ENCODE assay signal across 7 mouse cellular contexts in the genomic region with DNA sequence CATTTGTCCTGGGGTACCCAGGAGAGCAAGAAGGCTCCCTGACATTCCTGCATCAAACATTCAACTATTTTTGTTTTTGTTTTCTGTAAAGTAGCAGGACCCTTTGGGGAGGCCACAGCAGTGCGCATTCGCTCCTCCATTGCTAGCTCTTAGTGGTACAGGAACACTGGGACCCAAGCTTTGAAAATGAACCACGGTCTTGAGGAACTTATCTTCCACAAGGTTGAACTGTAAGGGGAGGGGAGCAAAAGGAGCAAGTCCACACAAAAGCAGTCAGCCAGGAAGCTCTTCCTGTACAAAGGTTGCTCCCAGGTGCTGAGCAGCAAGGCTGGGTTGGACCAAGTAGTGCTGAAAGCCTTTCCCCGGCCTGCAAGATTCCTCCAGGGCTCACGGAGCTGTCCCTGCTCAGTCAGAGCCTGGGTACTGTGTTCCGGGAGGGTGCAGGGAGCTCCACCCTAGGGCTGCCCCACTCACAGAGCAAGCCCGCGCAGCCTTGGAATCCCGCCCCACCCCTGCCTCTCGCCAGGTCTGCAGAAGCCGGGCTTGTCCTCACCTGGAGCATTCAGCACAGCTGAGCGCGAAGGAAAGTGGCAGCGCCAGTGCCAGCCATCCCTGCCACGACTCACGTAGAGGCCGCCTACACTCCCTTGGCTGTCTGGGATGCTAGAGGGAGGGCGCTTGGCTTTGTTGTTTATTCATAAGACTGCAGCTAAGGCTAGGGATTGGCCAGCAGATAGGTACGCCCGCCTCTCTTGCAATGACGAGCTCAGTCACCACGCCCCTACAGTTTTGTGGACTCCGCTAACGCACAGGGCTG. TPM values are rescaled to one million over a fixed set of nuclear protein-coding genes. Genes with fewer than 3 reads are reported as not detected.
DNase-seq lines count a peak whose midpoint lies in the region; ATAC-seq and TF ChIP-seq lines count a peak whose summit lies in the region.

TSS of gene Armh4 (minus strand) at position 669 of the 817 bp plus-strand sequence.

- H3K79me2 ChIP-seq in liver, adult 2 months (ENCODE audit: control insufficient read depth, insufficient read depth, low read length): no peaks in the 10 kb centered on the region

- H3K36me3 ChIP-seq in forebrain, embryonic 14.5 days (ENCODE audit: control insufficient read depth, insufficient read depth, low read length): no peaks in the 10 kb centered on the region
- no peaks in the 10 kb centered on the region for H3K36me3 ChIP-seq in heart, postnatal 0 days (replicated peaks; ENCODE audit: control insufficient read depth, insufficient read depth, low read length)
- H3K36me3 ChIP-seq in liver, adult 2 months (ENCODE audit: control insufficient read depth, insufficient read depth, low read length): no peaks in the 10 kb centered on the region

- TF ChIP-seq POLR2A in liver, adult 2 months (IDR thresholded peaks at IDR 0.05; ENCODE audit: extremely low read depth, insufficient read depth, low read length): no peak

- H3K4me3 ChIP-seq in forebrain, embryonic 14.5 days (ENCODE audit: low read depth, low read length): peak within 1 kb of the TSS; percentile 52
- H3K4me3 ChIP-seq in heart, postnatal 0 days (ENCODE audit: low read depth, low read length): peak within 1 kb of the TSS; percentile 58
- H3K4me3 ChIP-seq in liver, adult 2 months (ENCODE audit: insufficient read depth, low read depth, low read length): peak within 1 kb of the TSS; percentile 25; the same call in 1 of the 2 replicates

- H3K27me3 ChIP-seq in forebrain, embryonic 14.5 days (replicated peaks; ENCODE audit: control insufficient read depth, insufficient read depth, low read length): no peaks in the 10 kb centered on the region
- H3K27me3 ChIP-seq in heart, postnatal 0 days (ENCODE audit: control insufficient read depth, insufficient read depth, low read length): no peaks in the 10 kb centered on the region
- H3K27me3 ChIP-seq in liver, adult 2 months (ENCODE audit: control insufficient read depth, insufficient read depth, low read length): 0 out of 2 replicates have a peak, but pooled peaks cover 2% of the 10 kb centered on the region

- ATAC-seq in forebrain, embryonic 14.5 days: peak; percentile 100
- peak; percentile 96 for ATAC-seq in heart, postnatal 0 days (ENCODE audit: insufficient read depth, low read depth)

- H3K4me1 ChIP-seq in forebrain, embryonic 14.5 days (ENCODE audit: control insufficient read depth, insufficient read depth, low read length): no peaks in the 10 kb centered on the region
- H3K4me1 ChIP-seq in heart, postnatal 0 days (ENCODE audit: control insufficient read depth, insufficient read depth): peaks cover 6% of the 10 kb centered on the region; the same call in 1 of the 2 replicates
- H3K4me1 ChIP-seq in liver, adult 2 months (ENCODE audit: control insufficient read depth, insufficient read depth, low read length): no peaks in the 10 kb centered on the region

- no peak for TF ChIP-seq EP300 in heart, postnatal 0 days (IDR thresholded peaks at IDR 0.05; ENCODE audit: low read depth)

- WGBS in forebrain, embryonic 14.5 days: under 1% methylated on average over 24 of the region's 24 CpGs
- WGBS in heart, postnatal 0 days: under 1% methylated on average over 24 of the region's 24 CpGs
- 4% methylated on average over 24 of the region's 24 CpGs for WGBS in liver, adult 2 months

- peak within 1 kb of the TSS; percentile 45; the same call in 1 of the 2 replicates for H3K27ac ChIP-seq in forebrain, embryonic 14.5 days (ENCODE audit: low read depth, low read length)
- H3K27ac ChIP-seq in heart, postnatal 0 days (ENCODE audit: low read depth): peak within 1 kb of the TSS; percentile 68
- H3K27ac ChIP-seq in liver, adult 2 months (replicated peaks; ENCODE audit: insufficient read depth, low read depth, low read length): no peak within 1 kb of the TSS

- DNase-seq in cerebellum, adult 18-20 months: peak; percentile 92 to 96
- DNase-seq in forebrain, embryonic 14.5 days (ENCODE audit: low spot score): peak; percentile 97
- peak; percentile 75 for DNase-seq in heart, postnatal 0 days (ENCODE audit: low spot score)
- DNase-seq in kidney, postnatal 25 days: peak; percentile 74 to 85
- peak; percentile 10 for DNase-seq in liver, adult 2 months (ENCODE audit: extremely low read depth, low read depth, low spot score)
- DNase-seq in neural tube, embryonic 10.5 days (ENCODE audit: extremely low spot score, low spot score): peak; percentile 78
- peak; percentile 59 to 76 for DNase-seq in urinary bladder, adult 18-20 months (ENCODE audit: low spot score in 2 of 2)

- TF ChIP-seq CTCF in heart, postnatal 0 days (IDR thresholded peaks at IDR 0.05; ENCODE audit: low read depth): no peak
- TF ChIP-seq CTCF in liver, adult 2 months (IDR thresholded peaks at IDR 0.05; ENCODE audit: low read depth, low read length): no peak

- no peaks in the 10 kb centered on the region for H3K9me3 ChIP-seq in forebrain, embryonic 14.5 days (replicated peaks; ENCODE audit: control insufficient read depth, low read length)
- H3K9me3 ChIP-seq in heart, postnatal 0 days (replicated peaks; ENCODE audit: control insufficient read depth, low read length): no peaks in the 10 kb centered on the region

- H3K4me2 ChIP-seq in forebrain, embryonic 14.5 days (ENCODE audit: low read length): peak within 1 kb of the TSS; percentile 62
- H3K4me2 ChIP-seq in heart, postnatal 0 days (ENCODE audit: low read depth, low read length): peak within 1 kb of the TSS; percentile 65

- H3K9ac ChIP-seq in forebrain, embryonic 14.5 days (ENCODE audit: low read length): peak within 1 kb of the TSS; percentile 72
- peak within 1 kb of the TSS; percentile 44 for H3K9ac ChIP-seq in heart, postnatal 0 days (replicated peaks; ENCODE audit: low read depth, low read length)
- H3K9ac ChIP-seq in liver, adult 2 months (ENCODE audit: low read depth, low read length): no peak within 1 kb of the TSS

RNA-seq across cellular contexts. Expression of gene Armh4, which starts in this region (rescaled TPM):
- polyA plus RNA-seq in forebrain, embryonic 14.5 days (2014; fragmentation: Nextera tagmentation; extraction: Ambion mirVana): 15.5 and 16.3 TPM in 2 replicates
- 29.2 and 34.0 TPM in 2 replicates for total RNA-seq in heart, postnatal 0 days (2014; rRNA removed; ENCODE audit: low replicate concordance)
- 12.7 and 14.2 TPM in 2 replicates for polyA plus RNA-seq in heart, postnatal 0 days (2015; fragmentation: Nextera tagmentation; extraction: Ambion mirVana)
- total RNA-seq in liver, adult 2 months (2014; rRNA removed): 0.09 and 0.13 TPM in 2 replicates
- polyA plus RNA-seq in liver, adult 2 months (2012; rRNA removed): 0.02 TPM in 1 of 2 replicates, not detected in the other

Comparison
In these comparisons a context has a peak if more than half of its experiments do, and no peak if none do; other contexts are left out.
1. RNA of gene Armh4 (total RNA-seq): 29.2 to 34.0 TPM in heart, postnatal 0 days; 0.09 to 0.13 TPM in liver, adult 2 months; every median in the first group is over 10 times any median in the second.
2. RNA of gene Armh4 (polyA plus RNA-seq): 15.5 to 16.3 TPM in forebrain, embryonic 14.5 days and 12.7 to 14.2 TPM in heart, postnatal 0 days; 0.02 TPM in liver, adult 2 months; every median in the first group is over 10 times any median in the second.
3. Peak in DNase-seq and H3K4me3 ChIP-seq in liver, adult 2 months; RNA of the gene not detected or under 1 TPM.
4. DNase-seq: peak in every context shown above with its lines; median percentile 97 in forebrain, embryonic 14.5 days; 94 in cerebellum, adult 18-20 months; 80 in kidney, postnatal 25 days; 78 in neural tube, embryonic 10.5 days; 75 in heart, postnatal 0 days; 68 in urinary bladder, adult 18-20 months; 10 in liver, adult 2 months.
5. Peak in every context shown above with its lines, with median percentiles within 50 percentile points of each other: H3K4me3 ChIP-seq.